Mouse (Mus musculus) stomach, postnatal 0 days (tissue): Measurements from ENCODE around the gene Gm13691. TPM values are rescaled to one million over a fixed set of nuclear protein-coding genes. Genes with fewer than 3 reads are reported as not detected.
"Not testable (repeated sequence)": the region's sequence is repeated elsewhere in the genome, so short reads cannot be mapped to it uniquely, and the experiment has no call there.

Source experiments
- ATAC-seq: fragments of 200-750 bp; cut with Nextera tagmentation; 2 replicates; pipeline ENCODE4 v1.8.0; 2017; ENCODE audit not compliant: low FRiP score, low TSS enrichment
- DNase-seq: peaks from one replicate; pipeline ENCODE4 v3.0.0-alpha.2; 2016; ENCODE audit warnings: low spot score
- H3K27ac ChIP-seq: fragments of 300-500 bp; sonication (generic); replicated peaks from 2 replicates; pipeline ENCODE4 v1.5.1; 2014; ENCODE audit warnings: mild to moderate bottlenecking, control low read depth
- H3K27me3 ChIP-seq: fragments of 300-500 bp; sonication (generic); 2 replicates; pipeline ENCODE4 v1.6.1; 2014; ENCODE audit warnings: low read length; ENCODE audit not compliant: control insufficient read depth, insufficient read depth
- H3K36me3 ChIP-seq: fragments of 300-500 bp; sonication (generic); 2 replicates; pipeline ENCODE4 v1.6.1; 2014; ENCODE audit warnings: low read length, mixed read lengths; ENCODE audit not compliant: control insufficient read depth, insufficient read depth
- H3K4me1 ChIP-seq: fragments of 300-500 bp; sonication (generic); replicated peaks from 2 replicates; pipeline ENCODE4 v1.6.1; 2014; ENCODE audit warnings: antibody characterized with exemption; ENCODE audit not compliant: control insufficient read depth, insufficient read depth
- H3K4me2 ChIP-seq: fragments of 300-500 bp; sonication (generic); replicated peaks from 2 replicates; pipeline ENCODE4 v1.6.1; 2014; ENCODE audit warnings: low read depth, mild to moderate bottlenecking, control low read depth, moderate library complexity
- H3K4me3 ChIP-seq: fragments of 300-500 bp; sonication (generic); 2 replicates; pipeline ENCODE4 v1.5.1; 2014; ENCODE audit warnings: low read depth, low read length, control low read depth
- H3K9ac ChIP-seq: fragments of 300-500 bp; sonication (generic); 2 replicates; pipeline ENCODE4 v1.6.1; 2014; ENCODE audit warnings: mild to moderate bottlenecking, low read length, control low read depth, mixed read lengths
- H3K9me3 ChIP-seq: fragments of 300-500 bp; sonication (generic); 2 replicates; pipeline ENCODE4 v1.6.1; 2016; ENCODE audit warnings: low read length; ENCODE audit not compliant: control insufficient read depth
- CTCF ChIP-seq: IDR thresholded peaks from 2 replicates; pipeline ENCODE4 v1.5.1; 2016; ENCODE audit warnings: antibody characterized with exemption, low read depth, mild to moderate bottlenecking, moderate library complexity
- EP300 ChIP-seq: optimal IDR thresholded peaks from 2 replicates; pipeline ENCODE3; 2016; ENCODE audit warnings: antibody characterized with exemption
- WGBS: fragments of 180-500 bp; shearing (Covaris S2); extraction: QIAGEN DNeasy Blood & Tissue Kit; methylation state at CpG from one replicate; pipeline ENCODE4 v1.1.7; 2014; 5-methylcytosine and 5-hydroxymethylcytosine counted together
- polyA plus RNA-seq: library from polyadenylated mRNA; unstranded; fragments of >200 nt; fragmentation: Nextera tagmentation; extraction: Ambion mirVana; gene quantifications from 2 replicates; pipeline ENCODE4 v1.2.1, GENCODE M21; 2015

Gm13691 gene
- polyA plus RNA-seq, 1 experiment from 2014 or later: not detected

DNA sequence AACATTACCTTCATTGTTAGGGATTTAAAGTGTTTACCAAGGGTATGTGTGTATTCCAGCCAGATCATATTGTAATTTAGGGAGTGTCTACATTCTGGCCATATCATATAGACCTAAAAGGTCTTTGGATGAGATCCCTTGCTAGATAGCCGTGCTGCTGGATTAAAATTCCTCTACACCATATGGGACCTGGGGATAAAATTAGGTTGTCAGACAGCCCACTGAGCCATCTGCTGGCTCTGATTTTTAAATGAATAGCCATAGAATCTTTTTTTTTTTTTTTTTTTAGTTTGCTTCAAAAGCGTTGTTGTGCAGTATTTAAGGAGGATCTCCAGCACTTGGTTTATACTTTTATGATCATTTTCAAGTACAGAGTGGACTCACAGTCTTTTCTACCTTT lies 42.2 kb downstream of the Gm13691 start:
- H3K9me3 ChIP-seq: no peaks in the 10 kb centered on the region
- no peak overlapping the region for H3K9ac ChIP-seq
- H3K36me3 ChIP-seq: no peaks in the 10 kb centered on the region
- no peaks in the 10 kb centered on the region for H3K27me3 ChIP-seq
- no peak overlapping the region for H3K4me3 ChIP-seq
- DNase-seq (no peak), ATAC-seq (no peak)
- no peak for TF ChIP-seq EP300
- no peak for TF ChIP-seq CTCF
- no peaks in the 10 kb centered on the region for H3K4me1 ChIP-seq
- WGBS: 87% methylated on average over 2 of the region's 2 CpGs
- H3K4me2 ChIP-seq: no peak overlapping the region
- H3K27ac ChIP-seq: no peak overlapping the region

DNA sequence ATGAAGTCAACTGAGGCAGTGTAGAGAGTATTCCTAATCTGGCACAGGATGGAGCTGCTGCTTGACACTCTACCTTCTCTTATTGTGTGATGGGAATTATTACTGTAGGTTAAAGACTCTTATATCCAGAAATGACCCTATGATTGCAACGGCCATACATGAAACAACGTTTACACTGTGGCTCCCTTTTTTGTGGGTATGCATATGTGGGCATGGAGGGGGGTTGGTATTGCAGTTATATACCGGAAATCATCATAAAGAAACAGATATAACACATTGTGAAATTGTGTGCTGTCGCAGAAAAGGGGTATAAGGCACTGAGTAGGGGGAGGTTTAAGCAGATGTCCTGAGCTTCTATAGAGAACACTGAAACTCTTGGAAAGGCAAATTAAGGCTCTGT lies 45.6 kb downstream of the Gm13691 start:
- Histone ChIP-seq H3K9ac (no peak overlapping the region), H3K36me3 (no peaks in the 10 kb centered on the region), H3K4me2 (no peak overlapping the region), H3K9me3 (no peaks in the 10 kb centered on the region), H3K27me3 (no peaks in the 10 kb centered on the region), H3K27ac (no peak overlapping the region), H3K4me3 (no peak overlapping the region), H3K4me1 (no peaks in the 10 kb centered on the region)
- TF ChIP-seq CTCF: no peak
- no peak for TF ChIP-seq EP300
- WGBS: 85% methylated on average over 4 of the region's 4 CpGs
- ATAC-seq (no peak), DNase-seq (no peak)

DNA sequence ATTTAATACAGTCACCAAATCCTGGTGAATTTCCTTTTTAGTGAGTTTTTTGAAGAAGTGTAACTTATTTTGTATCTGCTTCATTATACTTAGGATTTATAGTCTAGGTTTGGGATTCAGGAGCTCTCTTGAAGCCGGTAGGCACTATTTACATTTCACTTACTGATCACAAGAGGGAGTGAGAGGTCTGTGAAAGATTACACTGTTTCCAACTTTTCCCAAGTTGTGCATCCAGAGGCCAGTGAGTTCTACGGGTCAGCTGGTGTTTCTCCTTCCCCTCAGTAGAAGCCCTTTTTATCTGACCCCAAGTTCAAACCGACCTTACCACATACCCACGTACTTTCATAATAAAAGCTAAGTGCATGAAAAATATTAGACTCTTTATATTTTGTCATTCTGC lies 47.0 kb downstream of the Gm13691 start:
- H3K9ac ChIP-seq: no peak overlapping the region
- H3K4me3 ChIP-seq: no peak overlapping the region
- peak; percentile 80 for TF ChIP-seq CTCF
- TF ChIP-seq EP300: no peak
- H3K27me3 ChIP-seq: no peaks in the 10 kb centered on the region
- H3K4me2 ChIP-seq: no peak overlapping the region
- WGBS: 2% methylated on average over 4 of the region's 4 CpGs
- no peaks in the 10 kb centered on the region for H3K4me1 ChIP-seq
- H3K9me3 ChIP-seq: no peaks in the 10 kb centered on the region
- ATAC-seq (peak; percentile 60; the same call in 1 of the 2 replicates), DNase-seq (no peak)
- H3K36me3 ChIP-seq: no peaks in the 10 kb centered on the region
- H3K27ac ChIP-seq: no peak overlapping the region

DNA sequence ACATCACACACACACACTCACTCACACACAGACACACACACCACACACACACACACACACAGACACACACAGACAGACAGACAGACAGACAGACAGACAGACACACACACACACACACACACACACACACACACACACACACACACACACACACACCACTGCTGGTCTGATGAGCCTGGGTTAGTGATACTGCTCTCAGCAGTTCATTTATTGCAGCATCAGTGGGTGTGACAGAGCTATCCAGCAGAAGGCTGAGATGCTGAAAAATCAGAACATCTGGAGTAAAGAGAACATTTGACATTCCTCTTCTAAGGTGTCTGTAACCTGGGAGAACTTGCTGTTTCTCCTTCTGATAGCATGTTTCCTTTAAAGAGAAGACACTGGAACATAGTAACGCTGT lies 47.6 kb downstream of the Gm13691 start:
- not testable (repeated sequence) for H3K4me3 ChIP-seq, H3K4me2 ChIP-seq, H3K36me3 ChIP-seq, H3K9ac ChIP-seq, H3K4me1 ChIP-seq, DNase-seq, H3K27me3 ChIP-seq, ATAC-seq, H3K9me3 ChIP-seq, H3K27ac ChIP-seq
- 78% methylated on average over 1 of the region's 1 CpGs for WGBS

DNA sequence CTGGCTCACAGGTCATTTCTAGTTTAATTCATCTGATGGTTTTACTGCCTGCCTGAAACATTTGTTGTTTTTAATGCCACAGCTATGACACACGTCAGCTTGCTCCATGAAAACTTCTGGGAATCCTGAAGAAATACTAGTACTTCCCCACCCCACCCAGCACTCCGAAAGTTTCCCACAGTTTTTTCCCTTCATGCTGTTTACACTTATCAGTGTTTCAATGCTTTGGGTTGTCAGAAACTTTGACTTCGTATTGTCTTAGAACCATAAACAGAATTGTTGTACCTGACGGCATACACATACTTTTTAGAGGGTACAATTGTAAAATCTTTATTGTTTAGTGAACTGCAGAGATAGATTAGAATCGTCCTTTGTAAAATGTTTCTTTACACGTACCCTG lies 48.9 kb downstream of the Gm13691 start:
- no peaks in the 10 kb centered on the region for H3K27me3 ChIP-seq
- DNase-seq (no peak), ATAC-seq (no peak)
- H3K9ac ChIP-seq: no peak overlapping the region
- 45% methylated on average over 6 of the region's 6 CpGs for WGBS
- no peak overlapping the region for H3K4me3 ChIP-seq
- H3K27ac ChIP-seq: no peak overlapping the region
- TF ChIP-seq CTCF (no peak), EP300 (no peak)
- no peaks in the 10 kb centered on the region for H3K4me1 ChIP-seq
- no peaks in the 10 kb centered on the region for H3K36me3 ChIP-seq
- H3K4me2 ChIP-seq: no peak overlapping the region
- no peaks in the 10 kb centered on the region for H3K9me3 ChIP-seq

Other genes starting within 250 kb of the Gm13691 start
- 4.2 and 4.8 TPM in 2 replicates for gene Fam171b, start 177.9 kb upstream of the Gm13691 start, polyA plus RNA-seq
- not detected in 2 replicates for gene Zswim2, start 49.3 kb upstream of the Gm13691 start, polyA plus RNA-seq
- gene Gm13698, start 34.9 kb upstream of the Gm13691 start, polyA plus RNA-seq: not detected in 2 replicates
- not detected in 2 replicates for gene Gm13693, start 29.1 kb upstream of the Gm13691 start, polyA plus RNA-seq
- not detected in 2 replicates for gene Gm13695, start 23.2 kb upstream of the Gm13691 start, polyA plus RNA-seq
- gene Gm13696, start 17.4 kb upstream of the Gm13691 start, polyA plus RNA-seq: not detected in 2 replicates
- not detected in 2 replicates for gene Gm13694, start 11.6 kb upstream of the Gm13691 start, polyA plus RNA-seq
- not detected in 2 replicates for gene Gm13697, start 5.8 kb upstream of the Gm13691 start, polyA plus RNA-seq